Mouse (Mus musculus) bone marrow, adult 2 months (tissue): ENCODE measurements around the gene Rgs10.

Experiments
- CTCF ChIP-seq: fragments of 200-500 bp; IDR thresholded peaks from 2 replicates; pipeline ENCODE4 v1.5.1; 2011; ENCODE audit warnings: low read length, control low read depth; ENCODE audit not compliant: control insufficient read depth, insufficient read depth
- POLR2A ChIP-seq: fragments of 200-500 bp; IDR thresholded peaks from 2 replicates; pipeline ENCODE4 v1.6.1; 2011; ENCODE audit warnings: low read depth, mild to moderate bottlenecking, control low read depth, low read length, borderline replicate concordance; ENCODE audit not compliant: control insufficient read depth

DNA sequence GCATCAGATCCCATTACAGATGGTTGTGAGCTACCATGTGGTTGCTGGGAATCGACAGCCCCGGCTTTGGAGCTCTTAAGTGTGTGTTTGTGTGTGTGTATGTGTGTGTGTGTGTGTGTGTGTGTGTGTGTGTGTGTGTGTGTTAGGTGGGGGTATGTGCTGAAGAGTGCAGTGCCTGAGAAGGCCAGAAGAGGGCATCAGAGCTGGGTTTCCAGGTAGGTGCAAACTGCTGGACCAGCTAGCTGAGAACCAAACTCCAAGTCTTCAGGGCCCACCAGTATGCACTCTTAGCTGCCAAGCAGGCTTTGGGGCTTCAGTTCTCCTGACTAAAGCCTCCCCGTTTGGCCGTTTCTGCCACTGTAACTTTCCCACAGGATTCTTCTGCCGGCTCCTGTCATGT is 10.3 kb downstream of the Rgs10 start:
- TF ChIP-seq CTCF (peak; percentile 39; the same call in 1 of the 2 replicates), POLR2A (no peak)
